Mouse (Mus musculus) activated CD4-positive, CD25-positive, alpha-beta regulatory T cell, adult 4 months (primary cell): Measurements from ENCODE around the gene Sfrp5. TPM values are rescaled to one million over a fixed set of nuclear protein-coding genes. Genes with fewer than 3 reads are reported as not detected.

Experiments used
- ATAC-seq: one replicate; pipeline ENCODE4 v1.8.0; 2017
- polyA plus RNA-seq, 2 experiments: library from polyadenylated mRNA; unstranded; fragments of 100-300 nt; shearing (Covaris generic); gene quantifications; one replicate each; pipeline ENCODE4 v1.2.1; 2017

The Sfrp5 gene
- polyA plus RNA-seq, 2 experiments from 2014 or later: not detected

DNA sequence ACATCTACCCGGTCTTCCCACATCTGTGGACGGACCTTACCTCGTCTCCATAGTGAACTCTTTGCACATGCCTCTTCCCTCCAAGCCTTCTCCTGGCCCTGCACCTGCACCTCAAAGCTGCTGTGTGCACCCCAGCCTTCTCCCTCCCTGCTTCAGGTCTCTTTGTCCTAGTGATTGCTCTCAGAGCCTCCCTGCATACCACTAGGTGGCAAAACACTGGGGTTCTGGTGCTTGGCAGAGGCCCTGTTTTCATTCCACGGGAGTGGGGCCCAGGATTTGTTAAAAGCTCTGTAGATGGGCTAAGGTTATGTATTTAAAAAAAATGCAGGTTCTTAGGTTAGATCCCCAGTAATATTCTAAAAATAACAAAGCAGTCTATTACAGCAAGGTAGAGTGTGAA lies 5.0 kb downstream of the Sfrp5 start:
- no peak for ATAC-seq

DNA sequence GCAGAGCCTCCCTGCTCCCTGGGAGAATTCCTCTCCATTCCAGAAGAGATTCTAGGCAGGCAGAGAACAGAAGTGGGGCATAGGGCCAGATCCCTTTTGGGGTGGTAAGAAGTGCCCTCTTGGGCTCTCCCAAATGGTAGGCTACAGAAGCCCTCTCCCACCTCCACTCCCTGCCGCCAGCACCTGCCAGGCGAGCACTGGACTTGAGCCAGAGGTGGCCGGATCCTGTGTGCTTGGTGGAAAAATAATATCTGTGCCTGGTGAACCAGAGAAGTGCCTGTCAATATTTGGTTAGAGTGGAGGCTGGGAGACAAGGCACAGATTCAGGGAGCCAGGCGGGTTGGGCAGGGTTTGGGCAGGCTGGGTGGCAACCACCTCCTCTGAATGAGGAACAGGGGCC lies 5.7 kb downstream of the Sfrp5 start:
- no peak for ATAC-seq

DNA sequence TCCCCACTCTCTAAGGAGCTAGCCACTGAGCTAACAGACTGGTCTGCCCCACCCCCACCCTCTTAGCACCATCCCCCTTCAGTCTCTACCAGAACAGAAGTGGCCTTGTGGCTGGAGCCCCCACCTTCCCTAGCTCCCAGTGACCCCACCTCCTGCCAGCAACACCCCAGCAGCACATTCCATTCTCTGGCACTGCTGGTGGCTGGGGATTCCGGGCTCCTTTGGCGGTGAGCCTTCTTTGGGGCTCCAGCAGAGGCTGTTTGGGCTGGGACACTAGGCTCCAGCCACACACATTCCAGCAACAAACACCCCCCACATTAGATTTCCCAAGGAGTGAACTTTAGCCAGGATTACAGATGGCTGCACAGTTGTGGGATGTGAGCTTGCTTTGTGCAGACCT lies 8.7 kb downstream of the Sfrp5 start:
- ATAC-seq: no peak

DNA sequence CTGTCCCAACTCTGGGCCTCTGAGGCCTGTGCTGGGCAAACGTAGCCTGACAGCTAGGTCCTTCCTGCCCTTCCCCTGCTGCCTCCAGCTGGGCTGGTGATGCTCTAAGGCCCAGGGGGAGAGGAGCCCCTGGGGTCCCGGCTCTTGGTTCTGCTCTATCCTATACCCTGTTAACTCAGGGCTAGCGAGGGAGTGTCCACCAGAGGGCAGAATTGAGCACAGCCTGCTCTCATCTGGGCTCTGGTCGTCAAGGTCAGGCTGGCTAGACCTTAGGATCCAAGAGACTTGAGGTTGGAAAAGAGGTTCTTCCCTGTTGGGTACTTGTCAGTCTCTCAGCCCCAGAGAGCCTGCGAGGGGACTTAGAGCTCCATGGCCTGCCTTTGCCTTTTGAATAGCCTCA lies 11.6 kb downstream of the Sfrp5 start:
- no peak for ATAC-seq

DNA sequence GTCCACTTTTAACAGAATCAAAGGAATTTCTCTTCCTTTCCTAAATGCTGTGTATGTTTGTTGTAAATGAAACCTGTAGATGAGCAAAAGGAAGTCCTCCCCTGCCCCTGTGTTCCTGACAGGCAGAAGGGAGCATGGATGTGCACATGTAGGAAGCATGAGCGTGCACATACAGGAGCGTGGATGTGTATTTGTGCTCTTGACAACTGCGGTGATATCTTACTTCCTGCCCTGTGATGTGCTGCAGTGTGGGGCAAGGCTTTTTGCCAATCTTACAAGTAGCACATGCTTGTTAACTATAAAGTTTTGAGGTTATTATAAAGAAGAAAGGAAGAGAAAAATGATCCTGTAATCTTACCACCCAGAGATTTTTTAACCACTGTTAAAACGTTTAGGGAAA lies 12.3 kb downstream of the Sfrp5 start:
- ATAC-seq: no peak

DNA sequence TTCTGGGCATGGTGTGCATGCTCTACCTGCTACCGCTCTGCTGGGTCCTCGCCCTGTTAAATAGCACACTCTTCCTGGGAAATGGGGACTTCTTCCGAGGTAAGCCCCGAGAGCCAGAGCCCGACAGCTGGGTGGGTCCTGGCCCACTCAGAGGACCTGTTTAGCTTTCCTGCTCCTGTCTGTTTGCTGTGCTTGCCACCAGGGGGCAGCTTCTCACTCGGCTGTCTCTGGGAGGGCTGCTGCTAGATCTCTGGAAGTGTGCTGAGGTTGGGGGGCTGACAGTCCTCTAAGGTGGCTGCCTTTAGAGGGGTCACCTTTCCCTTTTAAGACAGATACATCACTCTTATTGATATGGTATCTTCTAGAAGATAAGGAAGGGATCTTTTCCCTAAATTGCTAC lies 19.4 kb downstream of the Sfrp5 start:
- no peak for ATAC-seq

DNA sequence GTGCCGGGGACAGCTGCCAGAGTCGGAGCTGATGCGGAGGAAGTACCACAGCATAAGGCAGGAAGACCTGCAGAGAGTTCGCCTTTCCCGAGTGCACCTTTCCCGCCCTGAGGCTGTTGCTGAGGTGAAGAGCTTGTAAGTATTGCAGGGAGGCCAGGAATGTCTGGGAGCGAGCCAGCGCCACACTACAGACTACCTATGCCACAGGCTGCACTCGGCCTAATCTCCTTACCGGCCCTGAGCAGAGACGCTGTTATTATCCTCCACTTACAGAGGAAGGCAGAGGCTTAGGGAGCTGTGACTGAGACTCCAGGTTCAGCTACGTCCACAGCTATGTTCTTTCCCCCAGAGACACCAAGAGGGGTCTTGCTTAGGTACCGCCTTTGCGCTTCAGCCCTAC lies 22.7 kb downstream of the Sfrp5 start:
- ATAC-seq: no peak

DNA sequence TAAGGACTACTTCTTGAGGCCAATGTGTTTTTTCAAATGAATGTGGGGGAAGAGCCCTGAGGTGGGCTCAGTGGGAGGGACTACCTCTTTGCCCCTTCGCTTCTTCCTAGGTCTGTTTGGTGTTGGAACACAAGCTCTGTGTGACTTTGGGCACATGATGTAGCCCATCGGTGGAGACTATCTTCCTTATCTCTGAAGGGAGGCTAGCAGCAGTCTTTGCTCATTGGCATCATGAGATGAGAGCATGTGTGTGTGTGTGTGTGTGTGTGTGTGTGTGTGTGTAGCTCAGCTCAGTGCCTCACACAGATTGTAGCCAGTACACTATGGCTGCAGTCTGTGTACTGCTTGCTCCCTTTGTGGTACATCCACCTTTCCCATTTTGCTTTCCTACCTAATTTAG lies 24.6 kb downstream of the Sfrp5 start:
- no peak for ATAC-seq

DNA sequence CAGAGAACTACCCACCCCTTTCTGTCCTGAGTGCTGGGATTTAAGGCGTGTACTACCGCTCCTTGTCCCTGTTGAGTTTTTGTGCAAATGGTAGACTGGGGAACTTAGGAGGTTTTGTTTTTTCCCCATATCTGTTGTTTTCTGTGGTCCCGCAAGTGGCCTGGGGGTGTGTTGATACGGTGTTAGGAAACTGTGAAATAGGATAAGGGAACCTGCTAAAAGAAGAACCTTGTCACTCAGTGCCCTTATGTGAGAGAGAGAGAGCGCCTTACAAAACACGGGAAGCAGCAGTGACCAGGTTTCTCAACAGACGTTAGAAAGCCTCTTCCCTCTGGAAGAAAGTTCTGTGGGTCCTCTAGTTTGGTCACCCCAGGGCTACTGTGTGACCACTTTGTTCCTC lies 25.2 kb downstream of the Sfrp5 start:
- no peak for ATAC-seq

DNA sequence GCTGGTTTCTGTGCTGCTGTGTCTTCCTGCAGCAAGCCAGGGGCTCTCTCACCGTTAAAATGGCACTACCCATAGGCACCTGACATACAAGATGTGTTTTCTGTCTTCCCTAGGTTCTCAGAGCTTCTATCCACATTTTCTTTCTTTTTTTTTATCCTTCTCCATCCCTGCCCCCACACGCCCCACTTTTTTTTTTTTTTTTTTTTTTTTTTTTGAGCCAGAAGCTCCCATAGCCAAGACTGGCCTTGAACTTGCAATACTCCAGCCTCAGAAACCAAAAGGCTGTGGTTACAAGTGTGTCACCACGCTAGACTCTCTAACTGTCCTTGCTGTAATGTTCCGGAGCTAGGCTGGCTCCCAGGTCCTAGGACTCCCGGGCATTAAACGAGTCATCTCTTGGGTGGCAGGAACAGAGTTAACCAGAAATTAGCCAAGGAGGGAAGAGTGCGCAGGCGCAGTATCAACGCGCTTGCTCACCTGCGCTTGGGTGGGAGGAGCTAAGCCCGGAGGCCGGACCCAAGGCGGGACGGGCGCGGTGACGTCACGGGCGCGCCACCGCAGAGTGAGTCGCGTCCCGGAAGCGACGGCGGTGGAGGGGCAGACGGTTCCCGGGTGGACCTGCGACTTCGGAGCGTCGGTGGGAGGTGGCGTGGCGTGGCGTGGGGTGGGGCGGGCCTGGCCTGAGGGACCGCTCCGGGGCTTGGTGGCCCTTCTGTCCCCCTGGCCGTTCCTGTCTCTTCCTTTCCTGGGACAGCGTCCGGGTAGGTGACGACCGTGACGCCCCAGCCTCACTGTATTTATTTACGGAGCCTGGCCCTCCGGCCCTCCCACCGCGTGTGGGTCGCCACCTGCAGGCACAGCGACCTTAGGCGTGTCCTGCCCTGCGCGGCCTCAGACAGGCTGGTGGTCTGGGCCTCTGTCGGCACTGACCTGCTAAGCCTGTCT lies 31.8 kb downstream of the Sfrp5 start:
- peak; percentile 96 for ATAC-seq

DNA sequence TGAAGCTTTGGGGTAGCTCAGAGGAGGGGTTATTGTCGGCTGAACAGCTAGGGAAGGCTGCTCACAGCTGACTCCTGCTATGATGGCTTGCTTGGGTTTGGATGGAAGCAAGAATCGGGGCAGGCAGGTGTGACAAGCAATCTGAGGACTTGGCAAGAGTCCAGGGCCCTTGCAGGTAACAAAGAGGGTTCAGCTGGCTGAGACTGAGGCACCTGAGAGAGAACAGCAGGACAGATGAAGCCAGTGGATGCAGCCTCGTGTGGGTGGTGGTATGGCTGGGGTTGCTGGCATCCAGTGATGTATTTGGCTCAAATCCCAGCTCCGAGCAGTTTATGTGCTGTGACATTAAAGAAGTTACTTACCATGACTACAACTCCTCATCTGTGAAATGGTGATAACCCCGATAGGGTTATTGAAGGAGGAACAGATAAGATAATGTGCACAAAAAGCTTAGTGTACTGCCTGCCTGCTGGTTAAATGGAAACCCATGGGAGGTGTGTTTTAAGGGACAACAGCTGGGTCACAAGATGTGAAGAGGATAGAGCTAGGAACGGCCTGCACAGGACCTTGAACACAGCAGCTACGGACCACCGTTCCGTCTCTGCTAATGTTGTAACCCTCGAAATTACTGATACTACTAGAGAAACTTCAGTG lies 32.6 kb downstream of the Sfrp5 start:
- ATAC-seq: no peak

DNA sequence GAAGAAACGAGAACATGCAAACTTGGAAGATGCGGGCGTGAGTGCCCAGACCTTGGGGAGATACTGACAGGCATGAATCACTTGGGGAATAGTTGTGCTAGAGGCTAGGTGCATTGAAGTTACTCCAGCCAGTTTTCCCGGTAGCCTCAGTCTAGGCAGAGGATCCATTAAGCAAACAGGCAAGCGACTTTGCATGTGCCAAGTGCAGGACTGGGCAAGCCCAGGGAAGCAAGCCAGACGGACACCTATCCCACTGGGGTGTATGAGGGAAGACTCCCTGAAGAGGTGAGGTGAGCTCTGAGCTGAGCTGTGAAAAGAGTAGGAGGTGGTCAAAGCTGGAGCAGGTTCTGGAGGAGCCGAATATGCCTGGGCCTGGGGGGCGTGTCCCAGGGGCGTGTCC lies 34.6 kb downstream of the Sfrp5 start:
- no peak for ATAC-seq

DNA sequence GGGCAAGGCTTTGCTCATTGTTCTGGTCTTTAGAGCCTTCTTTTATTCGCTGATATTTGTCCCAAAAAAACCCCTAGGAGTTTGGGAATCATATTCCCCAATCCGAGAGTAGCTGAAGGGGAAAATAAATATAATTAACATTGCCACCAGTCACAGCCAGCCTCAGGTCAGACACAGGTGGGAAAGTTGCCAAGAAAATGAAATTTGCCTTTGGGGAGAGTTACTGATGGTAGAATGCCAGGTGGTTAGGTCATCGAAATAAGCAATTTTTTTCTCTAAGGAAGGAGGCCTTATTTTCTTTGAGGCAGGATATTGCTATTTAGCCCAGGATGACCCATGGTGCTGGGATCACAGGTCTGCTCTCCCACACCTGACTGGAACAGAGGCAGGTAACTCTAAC lies 35.3 kb downstream of the Sfrp5 start:
- ATAC-seq: no peak

DNA sequence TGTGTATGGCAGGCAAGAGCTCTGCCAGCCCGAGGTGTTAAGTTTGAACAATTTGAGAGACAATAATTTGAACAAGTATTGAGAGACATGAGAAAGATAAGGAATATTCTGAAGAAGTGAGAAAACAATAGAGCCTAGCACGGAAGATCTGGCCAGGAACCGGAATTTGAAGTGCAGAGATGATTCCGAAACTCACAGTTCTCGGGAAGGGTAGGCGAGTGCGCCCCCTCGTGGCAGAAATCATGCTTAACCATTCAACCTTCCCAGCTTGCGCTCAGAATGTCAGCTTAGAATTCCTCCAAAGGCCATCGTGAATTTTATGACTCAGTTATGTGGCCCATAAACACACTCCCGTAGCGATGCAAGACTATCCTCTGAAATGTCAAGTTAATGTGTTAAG lies 35.9 kb downstream of the Sfrp5 start:
- ATAC-seq: peak; percentile 22

DNA sequence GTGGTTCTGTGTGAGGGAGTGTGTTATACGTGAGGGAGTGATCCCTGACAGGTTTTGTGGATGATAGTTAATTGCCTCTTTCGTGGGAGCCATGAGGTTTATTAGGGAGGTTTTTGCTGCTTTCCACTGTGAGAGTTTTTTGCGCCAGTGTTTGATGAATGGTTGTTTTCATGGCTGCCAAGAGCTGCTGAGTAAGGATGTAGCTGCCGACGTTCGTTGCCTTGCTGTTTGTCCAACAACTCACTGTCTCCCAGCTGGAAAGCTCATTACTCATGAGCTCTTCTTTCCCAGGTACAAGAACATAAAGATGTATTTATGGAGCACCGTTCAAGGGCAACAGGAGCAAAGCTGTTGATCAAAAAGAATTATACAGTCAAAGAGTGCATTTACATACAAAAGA lies 37.9 kb downstream of the Sfrp5 start:
- no peak for ATAC-seq

DNA sequence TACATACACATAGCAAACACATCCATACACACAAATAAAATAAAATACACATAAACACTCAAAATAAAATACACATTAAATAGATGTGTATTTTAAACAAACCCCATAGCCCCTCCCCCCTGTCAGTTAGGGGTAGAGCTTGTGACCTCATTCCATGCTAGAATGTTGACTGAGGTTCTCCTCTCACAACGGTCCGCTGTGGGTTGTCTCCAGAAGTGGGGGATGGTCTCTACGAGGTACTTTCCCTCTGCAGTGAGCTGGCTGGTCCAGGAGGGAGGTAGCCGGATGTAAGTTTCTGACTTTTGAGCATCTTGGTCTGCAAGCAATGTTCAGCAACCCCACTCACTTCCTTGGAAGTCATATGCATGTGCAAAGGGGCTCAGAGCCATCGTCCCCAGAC lies 38.3 kb downstream of the Sfrp5 start, which contains the start of gene Zfyve27:
Gene Zfyve27, plus strand, starts transcription at position 188 of the 400 bp plus-strand sequence.
- no peak for ATAC-seq

DNA sequence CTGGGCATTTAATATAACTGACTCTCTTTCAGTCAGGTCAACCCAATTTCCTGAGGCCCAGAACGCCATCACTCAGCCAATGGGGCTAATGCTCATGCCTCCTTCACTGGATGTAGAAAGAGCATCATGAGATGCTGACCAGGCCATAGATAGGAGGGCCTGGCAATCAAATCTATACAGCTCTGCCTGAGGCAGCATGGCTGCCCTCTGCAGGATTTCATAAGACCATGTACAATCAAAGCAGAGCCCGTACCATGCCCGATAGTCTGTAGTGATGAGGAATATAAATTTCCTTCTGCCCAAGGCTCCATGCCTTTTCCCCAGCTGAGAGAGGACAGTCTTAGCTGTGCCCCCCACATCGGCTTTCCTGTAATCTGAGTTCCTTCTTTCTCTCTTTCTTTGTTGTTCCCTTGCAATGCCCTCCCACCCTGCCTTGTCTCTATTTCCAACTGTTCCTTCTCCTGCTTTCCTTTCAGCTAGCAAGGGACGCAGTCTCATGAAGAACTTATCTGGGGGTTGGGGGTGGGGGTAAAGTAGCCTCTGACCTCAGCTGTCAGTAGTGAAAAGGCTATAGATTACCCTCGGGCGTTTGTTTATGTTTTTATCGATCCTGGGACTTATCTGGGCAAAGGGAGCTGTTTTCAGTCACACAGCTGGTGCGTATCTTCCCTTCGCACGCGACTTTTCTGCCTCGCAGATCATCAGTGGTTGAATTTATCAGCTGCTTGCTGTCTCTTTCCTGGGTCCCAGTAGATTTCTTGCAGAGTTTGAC lies 43.6 kb downstream of the Sfrp5 start:
- no peak for ATAC-seq

DNA sequence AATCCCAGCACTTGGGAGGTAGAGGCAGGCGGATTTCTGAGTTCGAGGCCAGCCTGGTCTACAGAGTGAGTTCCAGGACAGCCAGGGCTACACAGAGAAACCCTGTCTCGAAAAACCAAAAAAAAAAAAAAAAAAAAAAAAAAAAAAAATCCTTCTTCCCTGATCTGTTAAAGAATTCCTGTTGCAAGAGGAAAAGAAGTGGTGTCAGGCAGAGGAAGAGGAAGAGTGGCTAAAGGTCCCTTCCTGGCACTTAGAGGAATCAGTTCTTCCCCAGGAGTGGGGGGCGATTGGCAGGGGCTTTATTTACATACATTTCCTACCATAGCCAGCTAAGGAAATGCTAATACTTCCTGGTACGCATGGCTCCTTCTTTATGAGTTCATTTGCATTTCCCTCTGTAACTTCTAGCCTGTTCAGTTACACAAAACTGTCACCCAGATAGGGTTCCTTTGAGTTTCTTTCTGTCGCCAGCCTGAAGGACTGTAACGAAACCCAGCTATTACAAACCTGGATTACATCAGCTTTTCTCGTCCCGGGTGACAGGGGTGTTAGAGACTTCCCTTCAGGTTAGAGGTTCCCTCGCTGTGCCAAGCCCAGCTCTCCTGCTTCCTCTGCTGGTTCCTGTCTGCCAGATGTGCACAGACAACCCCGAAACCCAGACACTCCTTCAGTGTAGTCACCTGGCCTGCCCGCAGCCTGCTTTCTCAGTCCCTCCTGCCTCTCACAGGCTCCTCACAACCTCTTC lies 44.4 kb downstream of the Sfrp5 start:
- no peak for ATAC-seq

DNA sequence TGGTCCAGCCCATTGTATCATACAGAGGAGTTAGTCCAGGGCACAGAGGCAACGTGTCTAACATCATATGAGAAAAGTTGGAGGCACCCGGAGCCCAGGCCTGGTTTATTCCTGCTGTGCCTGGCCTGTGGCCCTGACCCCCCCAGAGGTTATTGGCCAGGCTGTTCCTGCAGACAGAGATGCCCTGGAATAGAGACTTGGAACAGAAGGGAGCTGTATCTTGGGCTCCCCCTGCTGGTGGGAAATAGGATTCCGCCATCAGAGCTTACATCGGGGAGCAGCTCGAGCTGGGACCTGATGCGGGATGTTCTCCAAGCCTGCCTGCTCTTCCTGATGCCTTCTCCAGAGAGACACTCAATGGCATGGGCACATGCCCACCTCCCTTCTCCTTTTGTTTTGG lies 50.1 kb downstream of the Sfrp5 start:
- ATAC-seq: peak; percentile 29

DNA sequence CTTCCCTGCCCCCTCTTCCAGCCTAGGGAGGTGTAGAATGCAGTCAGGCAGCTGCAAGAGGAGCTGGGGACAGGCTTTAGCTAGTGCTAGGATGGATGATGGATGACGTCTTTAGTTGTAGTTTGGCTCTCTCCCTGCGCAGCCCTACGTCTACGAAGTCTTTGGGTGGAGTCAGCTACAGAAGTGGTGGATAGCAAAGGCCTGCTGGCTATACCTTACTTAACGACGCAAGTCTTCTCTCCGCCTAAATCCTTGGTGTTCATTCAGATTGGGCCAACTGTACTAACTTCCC lies 53.5 kb downstream of the Sfrp5 start:
- ATAC-seq: no peak
